Mouse (Mus musculus) embryo, embryonic 11.5 days (tissue): ENCODE measurements around the gene Gm49354.
"Not testable (repeated sequence)": the region's sequence is repeated elsewhere in the genome, so short reads cannot be mapped to it uniquely, and the experiment has no call there.

Experiments used
- DNase-seq: peaks from one replicate; pipeline ENCODE4 v3.0.0-alpha.2; 2012; ENCODE audit warnings: low read depth, low spot score

Gm49354 gene

DNA sequence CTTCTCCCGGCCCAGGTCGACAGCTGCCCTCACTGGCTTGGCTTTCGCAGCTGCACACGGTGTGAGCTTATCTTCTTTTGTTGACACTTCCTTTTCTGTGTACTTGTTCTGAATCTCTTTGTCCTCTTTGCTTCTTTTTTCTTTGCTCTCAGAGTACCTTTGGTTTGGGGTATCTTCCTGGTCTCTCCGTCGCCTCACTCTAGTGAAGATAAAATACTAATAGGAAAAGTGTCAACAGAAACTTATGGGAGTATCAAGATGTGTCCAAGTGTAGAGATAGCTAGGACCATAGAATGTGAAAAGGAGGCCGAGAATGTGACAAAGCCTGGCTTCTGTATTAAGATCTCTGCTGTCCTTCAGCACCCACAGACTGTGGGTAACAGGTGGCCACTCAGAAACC, at the start of gene Gm49354:
Gene Gm49354, minus strand, starts transcription at position 101 of the 400 bp plus-strand sequence.
- DNase-seq, result no peak

DNA sequence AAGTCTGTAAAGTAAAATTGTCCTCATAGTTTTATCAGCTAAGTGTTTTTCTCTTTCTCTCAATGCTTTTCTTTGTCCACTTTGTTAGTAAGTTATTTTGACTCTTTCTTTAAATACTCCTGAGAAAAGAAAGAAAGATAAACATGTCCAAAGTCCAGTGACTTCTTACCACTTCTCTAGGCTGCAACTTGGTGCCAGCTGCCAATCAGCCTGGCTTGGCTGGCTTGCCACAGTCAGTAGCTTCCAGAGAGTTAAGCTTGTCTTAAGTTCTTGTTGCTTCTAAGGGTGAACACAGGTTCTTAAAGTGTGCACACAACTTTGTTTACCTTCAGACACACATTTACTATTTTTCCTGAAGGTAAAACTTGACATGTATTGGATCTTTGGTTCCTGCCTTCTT, 43.9 kb upstream of the Gm49354 start:
- no peak for DNase-seq

DNA sequence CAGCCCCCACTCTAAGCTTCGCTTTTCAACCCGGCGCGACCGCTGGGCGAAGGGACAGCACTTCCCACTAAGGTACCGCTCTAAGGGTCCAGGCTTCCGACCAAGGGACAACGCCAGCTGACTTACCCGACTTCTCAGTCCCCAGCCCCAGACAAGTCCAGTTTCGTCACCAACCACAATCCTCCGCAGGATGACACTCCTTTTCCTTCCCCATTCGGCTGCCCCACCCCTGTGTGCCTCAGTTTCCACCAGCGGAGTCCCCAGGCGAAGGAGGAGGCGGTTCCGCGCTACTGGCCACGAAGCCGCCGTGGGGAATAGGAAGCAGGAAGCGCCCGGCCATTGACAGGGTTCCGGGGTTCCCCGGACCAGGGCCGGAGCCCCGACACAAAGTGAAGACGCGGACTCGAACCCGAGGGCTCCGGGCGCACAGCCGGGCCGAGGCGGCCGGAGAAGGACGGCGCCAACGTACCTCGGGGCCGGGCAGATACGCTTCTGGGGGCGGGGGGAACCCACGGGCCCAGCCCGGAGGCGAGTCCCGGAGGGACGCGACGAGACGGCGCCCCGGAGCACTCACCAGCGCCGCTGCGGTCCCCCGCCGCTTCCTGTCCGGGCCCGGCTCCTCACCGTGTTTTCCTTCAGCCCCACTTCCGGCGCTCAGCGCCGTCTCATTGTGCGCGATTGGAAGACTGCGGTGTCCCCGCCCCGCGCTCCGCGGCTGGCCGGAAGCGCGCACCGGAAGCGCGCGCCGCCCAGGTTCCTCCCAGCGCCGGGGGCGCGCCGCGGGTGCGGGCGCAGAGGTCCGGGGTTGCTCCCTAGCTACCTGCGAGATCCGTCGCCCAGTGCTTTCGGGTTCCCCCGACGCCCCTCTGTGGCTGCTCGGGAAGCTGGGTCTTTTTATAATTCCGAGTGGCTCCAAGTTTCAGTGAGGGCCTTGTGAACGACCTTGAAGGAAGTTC, 40.7 kb upstream of the Gm49354 start, which contains the start of gene Tut7:
Gene Tut7, minus strand, starts transcription at position 641 of the 956 bp plus-strand sequence.
- peak; percentile 94 for DNase-seq

DNA sequence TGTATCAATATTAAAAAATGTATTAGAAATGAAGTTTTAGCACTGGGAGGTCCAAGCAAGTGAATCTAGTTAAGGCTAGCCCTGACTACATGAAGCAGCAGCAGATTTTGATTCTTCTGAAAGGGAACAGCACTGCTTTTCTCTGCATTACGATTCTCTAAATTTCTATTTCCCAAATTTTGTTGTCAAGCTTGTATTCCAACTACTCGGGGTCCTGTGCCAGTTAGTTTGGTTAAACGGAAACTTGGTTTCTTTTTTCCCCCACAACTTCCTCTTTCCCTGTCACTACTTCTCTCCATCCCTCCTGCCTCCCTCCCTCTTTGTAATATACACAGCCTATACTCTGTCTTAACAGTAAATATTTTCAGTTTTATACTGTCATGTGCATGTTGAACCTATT, 38.8 kb upstream of the Gm49354 start:
- DNase-seq, result no peak

DNA sequence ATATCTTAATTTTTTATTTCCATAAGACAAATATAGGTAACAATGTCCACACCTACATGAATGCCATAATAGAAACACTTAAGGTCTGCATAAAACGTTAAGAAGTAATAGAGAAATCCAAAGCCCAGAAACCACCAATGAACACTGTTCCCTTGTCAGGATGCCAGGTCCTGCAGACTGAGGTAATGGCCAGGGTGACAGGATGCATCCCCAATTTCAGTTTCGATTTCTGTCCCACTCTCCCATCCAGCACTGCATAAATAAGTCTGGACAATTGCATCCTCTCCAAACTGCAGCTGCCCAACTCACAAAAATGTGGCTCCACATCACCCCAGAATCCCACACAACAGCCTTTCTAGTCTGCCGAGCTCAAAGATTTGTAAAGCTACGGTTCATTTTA, 38.1 kb upstream of the Gm49354 start:
- no peak for DNase-seq

DNA sequence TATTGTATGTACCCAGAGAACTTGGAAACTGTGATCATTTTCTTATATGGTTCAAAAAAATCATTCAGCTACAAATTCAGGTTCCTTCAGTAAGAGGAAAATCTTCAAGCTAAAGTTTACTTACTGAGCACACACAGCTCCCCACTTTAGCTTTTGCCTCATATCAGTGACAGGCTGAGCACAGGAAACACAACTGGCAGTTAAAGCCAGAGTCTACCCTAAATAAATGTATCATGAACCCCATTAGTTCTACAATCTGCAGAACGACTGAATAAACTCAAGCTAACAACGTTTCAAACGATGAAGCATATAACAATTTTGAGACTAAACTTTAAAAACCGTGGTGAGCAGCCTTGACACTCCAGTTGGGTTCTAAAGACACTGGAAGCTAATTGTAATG, 35.3 kb upstream of the Gm49354 start:
- no peak for DNase-seq

DNA sequence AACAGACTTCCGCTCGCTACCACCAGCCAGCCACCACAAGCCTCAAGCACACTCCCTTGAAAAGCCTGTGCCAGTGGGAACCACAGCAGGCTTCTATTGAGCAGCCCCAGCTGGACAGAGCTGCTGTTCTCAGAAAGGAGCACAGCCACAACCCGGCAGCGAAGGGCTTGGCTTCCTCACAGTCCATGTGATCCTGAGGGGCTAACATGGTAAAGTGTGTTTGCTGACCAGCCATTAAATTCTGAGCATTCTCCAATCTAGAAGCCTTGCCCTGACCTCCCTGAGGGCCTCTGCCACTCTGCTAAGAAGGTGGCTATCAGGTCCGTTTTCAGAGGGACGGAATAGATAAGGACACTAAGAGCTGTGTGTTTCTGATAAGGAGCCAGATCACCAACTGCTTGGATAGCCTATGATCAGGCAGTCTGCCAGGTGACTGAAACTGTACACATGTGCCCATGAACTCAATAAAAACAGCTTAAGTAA, 32.1 kb upstream of the Gm49354 start:
- no peak for DNase-seq

DNA sequence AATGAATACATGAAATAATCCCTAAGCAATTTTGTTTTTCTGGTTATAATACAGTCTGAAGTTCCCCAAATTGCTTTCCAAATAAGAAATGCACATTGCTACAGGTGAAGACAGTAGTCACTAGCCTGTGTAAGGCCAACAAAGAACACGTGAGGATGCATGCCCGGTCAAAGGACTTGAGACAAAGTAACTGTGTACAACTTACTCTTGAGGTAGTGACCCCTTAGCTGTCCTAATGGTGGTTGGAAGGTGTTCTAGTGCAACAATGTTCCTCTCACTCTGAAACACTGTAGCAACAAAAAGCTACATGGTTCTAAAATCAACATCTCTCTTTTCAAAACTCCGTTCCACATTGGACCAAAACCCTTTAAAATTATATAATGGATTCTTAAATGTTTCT, 29.5 kb upstream of the Gm49354 start:
- DNase-seq, result no peak

DNA sequence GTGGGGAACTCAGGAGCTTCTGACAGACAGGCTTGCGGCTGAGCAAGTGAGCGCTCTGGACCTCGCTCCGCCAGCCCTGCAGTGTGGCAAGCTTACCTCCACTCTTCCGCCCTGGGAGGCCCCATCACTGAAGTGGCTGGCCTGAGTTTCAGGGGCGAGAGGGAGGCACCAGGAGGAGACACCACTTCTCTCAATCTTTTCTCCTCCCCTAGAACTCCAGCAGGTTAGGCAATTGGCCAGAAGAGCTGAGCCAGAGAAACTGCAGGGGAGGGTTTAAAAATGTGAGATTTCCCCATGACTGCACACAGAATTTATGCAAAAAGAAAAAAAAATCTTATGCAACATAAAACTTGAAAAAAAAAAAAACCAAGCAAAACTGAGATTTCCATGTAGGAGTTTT, 19.0 kb upstream of the Gm49354 start:
- no peak for DNase-seq

DNA sequence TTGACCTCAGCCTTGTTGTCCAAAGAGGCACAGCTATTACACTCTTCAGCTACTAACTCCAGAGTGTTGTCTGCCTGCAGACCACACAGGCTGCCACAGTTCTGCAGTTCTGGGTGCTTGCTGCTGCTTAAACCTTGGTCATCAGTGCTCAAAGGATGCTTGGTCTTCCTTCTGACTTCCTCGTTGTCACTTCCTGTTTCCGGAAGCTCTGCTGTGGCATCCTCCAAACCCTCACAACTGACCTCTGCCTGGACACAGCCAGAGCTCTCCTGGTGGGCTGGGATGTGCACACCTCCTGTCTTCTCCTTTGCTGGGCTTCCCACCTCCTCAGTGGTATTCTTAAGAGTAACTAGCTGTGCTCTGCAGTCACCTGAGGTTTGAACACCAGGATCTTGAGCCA, 18.0 kb upstream of the Gm49354 start:
- DNase-seq, result no peak

DNA sequence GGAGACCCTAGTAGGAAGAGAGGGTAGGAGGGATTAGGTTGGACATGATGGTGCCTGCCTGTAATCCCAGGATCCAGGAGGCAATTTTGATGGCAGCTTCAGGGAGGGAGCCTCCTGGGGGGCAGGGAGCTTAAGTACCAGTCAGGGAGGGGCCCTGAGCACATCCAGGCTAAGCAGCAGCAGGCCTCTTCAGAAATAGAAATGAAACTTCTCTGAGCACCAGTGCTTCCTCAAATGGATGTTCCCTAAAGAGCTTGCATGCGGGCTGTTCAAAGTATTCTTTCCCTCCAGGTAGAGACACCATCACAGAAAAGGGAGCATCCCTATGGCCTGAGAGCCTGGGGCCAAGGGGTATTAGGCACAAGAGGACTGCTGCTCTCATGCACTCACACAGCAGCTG, 16.3 kb upstream of the Gm49354 start:
- no peak for DNase-seq

DNA sequence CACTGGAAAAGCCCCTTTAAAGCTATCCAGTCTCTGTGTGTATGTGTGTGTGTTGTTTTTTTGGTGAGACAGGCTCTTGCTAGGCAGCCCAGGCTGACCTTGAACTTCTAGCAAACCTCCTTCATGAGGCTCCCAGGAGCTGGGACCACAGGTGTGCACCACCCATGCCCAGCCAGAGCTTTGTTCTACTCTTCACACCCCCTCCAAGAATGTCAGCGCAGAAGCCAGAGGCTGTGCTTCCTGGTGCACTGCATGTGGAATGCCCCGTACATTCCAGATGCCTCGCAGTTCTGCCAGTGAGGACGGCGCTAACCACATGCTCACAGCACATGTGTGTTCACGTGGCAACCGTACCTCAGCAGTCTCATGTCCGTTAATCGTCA, 14.4 kb upstream of the Gm49354 start:
- DNase-seq, result no peak

DNA sequence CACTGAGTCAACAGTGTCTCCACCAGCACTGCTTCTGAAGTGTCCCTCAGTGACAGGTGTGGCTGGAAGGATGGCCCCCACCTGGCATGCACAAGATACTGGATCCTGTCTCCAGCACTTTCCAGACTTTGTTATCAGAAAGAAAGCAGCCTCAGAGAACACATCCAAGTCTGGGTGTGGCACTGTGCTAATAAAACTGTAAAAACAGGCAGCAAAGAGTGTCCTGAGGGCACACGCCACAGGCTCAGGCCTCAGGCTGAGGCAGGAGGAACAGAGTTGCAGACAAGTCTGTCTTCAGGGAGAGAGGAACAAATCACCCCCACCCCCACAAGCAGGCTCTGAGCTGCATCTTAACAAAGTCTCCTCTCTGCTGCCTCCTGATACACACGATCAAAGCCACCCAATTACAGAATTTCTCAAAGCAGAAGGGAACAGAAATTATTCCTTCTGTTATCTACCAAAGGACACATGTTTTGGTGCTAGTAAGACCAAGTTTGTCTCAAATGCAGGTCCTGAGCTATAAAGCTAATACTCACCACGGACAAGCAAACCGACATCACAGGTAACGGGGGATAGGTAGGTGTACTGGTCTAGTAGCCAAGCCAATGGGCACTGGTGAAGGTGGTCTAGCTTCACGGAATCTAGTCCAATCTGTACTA, 13.9 kb upstream of the Gm49354 start:
- no peak for DNase-seq

DNA sequence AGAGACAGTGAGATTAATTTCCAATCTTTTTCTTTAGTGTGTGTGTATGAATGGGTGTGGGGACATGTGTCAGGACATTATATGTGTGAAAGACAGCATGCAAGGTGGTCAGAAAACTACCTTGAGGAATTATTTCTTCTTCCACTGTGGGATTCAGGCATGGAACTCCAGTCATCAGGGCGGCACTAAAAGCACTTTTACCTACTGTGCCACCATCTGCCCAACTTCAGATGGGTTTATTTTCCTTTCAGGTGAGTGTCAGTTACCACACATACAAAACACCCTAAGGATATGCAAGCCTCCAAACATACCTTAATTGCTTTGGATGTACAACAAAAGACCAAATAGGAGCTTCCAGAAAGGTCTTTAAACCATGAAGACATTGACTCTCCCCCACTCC, 12.7 kb upstream of the Gm49354 start:
- DNase-seq, result no peak

DNA sequence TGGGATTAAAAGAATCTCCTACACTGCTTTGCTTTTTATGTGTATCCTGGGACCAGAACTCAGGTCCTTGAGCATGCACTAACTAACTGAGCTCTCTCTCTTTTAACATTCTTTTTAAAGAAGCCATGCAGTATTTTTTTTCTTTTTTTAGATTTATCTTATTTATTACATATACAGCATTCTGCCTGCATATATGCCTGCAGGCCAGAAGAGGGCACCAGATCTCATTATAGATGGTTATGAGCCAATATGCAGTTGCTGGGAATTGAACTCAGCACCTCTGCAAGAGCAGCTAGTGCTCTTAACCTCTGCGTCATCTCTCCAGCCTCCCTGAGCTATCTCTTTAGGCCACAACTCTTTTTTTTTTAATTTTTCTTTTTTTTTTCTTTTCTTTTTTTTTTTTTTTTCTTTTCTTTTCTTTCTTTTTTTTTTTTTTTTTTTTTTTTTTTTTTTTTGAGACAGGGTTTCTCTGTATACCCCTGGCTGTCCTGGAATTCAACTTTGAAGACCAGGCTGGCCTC, 2.2 kb downstream of the Gm49354 start:
- DNase-seq, result not testable (repeated sequence)

DNA sequence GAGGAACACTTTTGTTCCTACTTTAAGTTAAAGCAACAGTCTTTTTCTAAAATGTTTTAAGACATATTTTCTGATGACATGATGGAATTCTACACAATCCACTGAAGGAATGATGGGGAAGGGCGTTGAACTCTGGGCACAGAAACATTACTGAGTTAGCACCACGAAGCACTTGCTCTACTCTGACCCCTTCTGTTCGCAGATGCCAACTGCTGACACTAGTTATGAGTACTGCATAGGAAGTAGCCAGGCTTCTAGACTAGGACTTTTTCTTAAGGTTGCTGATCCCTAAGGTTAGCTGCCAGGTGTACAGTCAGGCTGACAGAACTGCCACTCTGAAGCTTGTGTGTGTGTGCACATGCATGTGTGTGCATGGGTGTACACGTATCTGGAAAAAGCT, 2.8 kb downstream of the Gm49354 start:
- DNase-seq, result no peak

DNA sequence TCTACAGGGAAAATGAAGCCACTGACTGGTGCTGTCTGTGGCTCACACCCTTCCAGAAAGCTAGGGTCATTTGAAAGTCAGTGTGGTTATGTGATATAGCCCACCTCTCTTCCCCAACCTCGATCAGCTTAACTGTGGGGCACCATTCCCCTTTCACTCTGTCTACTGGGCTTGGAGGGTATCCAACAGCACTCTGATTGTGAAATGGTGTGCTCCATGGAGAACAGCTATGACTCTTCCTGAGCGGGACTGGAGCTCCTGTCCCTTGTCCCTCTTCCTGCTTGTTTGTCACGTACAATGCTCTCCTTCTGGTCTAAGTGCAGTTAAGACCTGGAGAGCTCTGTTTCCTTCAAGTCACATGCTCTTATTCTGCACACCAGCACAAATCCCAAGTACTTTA, 6.9 kb downstream of the Gm49354 start:
- DNase-seq, result no peak

DNA sequence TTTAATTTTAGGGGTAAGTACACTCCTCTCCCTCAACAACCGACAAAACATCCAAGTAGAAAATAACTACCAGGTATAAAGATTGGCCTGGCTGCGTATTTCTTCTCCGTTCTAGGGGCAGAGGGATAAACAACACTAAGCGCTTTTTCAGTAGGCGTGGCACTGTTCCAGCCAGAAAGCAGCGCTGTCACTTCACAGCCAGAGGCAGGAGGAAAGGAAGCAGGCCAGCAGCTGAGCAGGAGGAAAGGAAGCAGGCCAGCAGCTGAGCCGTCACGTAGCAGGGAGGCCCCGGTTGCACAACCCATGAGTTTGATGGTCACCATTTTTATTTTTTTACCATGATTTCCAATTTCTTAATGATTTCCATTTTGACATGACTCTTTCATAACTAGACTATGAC, 10.8 kb downstream of the Gm49354 start:
- no peak for DNase-seq

DNA sequence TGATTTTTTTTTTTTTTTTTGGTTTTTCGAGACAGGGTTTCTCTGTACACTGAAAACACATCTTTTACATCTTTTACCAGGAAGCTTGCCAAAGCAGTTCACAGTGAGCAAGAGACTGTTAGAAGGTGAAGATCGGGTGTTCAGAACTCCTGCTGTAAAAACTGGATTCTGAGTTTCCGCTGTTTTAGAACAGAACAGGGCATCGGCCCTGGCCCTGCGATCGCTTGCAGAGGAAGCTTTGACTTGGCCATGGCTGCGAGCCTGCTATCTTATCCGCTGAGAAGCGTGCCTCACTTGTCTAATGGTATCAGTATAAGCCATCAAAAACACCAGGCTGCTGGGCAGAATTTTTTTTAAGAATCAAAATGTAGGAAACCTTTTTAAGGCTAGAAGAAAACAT, 11.2 kb downstream of the Gm49354 start:
- no peak for DNase-seq

DNA sequence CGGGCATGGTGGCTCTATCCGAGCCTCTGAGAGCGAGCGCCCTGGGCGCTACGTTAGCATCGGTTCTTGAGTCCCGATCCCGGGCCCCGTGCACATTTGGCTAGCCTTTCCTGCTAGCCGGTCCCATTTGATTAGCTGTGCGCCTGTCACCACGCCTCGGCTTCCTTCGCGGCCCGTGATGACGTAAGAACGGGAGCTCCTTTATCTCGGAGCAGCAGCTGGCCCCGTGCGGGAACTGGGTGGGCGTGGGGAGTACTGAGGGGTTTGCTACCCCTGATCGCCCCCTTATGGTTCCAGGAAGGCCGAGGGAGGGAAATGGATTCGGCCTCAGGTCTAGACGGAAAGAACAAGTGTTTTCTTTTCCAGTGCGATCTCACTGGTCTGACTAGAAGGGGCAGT, 11.9 kb downstream of the Gm49354 start:
- DNase-seq, result peak; percentile 85

DNA sequence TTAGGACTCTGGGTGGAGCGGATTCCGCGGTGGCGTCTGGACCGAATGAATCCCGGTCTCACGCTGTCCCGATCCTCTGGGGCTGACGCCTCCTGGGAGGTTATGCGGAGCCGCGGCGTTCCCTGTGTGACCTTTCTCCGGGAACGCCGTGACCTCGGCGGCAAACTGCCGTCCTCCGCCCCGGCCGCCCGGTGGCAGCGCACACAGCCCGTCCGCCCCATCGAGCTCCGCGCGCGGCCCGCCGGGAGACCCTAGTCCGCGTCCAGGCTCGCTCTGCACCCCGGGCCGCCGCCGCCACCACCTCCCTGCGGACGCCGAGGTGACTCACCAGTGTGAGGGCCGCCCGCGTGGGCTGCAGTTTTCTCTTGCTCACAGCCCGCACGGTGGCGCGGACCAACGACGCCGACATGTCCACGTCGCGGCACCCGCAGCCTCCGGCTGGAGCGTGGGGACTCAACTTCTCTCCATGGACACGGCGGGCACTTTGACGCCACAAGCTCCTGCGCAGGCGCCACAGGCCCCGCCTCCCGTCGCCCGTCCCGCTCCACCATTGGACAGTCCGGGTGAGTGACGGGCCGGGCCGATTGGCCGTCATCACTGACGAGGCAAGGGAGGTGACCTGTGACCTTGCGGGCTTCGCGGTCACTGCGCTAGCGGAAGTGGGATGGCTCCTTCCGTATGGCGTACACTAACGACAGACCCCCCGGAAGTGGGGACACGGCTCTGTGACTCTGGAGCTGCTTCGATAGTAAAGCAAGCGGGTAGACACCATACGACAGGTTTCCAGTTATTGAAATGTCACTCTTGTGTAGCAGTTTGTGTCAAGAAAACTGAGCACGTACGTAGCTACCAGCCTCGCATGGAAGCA, 12.5 kb downstream of the Gm49354 start, which contains the start of gene Isca1:
Gene Isca1, minus strand, starts transcription at position 515 of the 868 bp plus-strand sequence.
- peak; percentile 97 for DNase-seq

DNA sequence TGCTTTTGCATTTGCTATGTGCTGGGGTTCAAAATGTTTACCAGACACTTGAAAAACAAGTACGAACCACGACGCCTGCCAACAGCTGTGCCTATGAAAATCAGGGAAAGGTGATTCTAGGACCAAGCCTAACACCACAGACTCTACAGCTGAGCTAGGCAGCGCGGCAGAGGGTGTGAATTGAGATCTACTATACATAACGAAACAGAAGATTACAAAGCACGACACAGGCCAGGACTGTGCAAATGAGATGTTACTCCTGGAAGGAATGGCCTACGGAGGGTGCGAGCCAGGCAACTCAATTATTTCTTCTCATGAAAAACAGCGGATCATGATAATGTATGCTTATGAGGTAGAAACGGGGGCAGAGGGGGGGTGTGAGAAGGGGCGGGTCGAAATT, 13.5 kb downstream of the Gm49354 start:
- DNase-seq, result no peak
